Mouse (Mus musculus) spleen, postnatal 0 days (tissue): ENCODE measurements around the gene Odf3l1. TPM values are rescaled to one million over a fixed set of nuclear protein-coding genes. Genes with fewer than 3 reads are reported as not detected.

Experiments
- polyA plus RNA-seq: library from polyadenylated mRNA; unstranded; fragments of >200 nt; fragmentation: Nextera tagmentation; extraction: Ambion mirVana; gene quantifications from 2 replicates; pipeline ENCODE4 v1.2.1, GENCODE M21; 2015

Odf3l1 gene
- not detected in 2 replicates for polyA plus RNA-seq

DNA sequence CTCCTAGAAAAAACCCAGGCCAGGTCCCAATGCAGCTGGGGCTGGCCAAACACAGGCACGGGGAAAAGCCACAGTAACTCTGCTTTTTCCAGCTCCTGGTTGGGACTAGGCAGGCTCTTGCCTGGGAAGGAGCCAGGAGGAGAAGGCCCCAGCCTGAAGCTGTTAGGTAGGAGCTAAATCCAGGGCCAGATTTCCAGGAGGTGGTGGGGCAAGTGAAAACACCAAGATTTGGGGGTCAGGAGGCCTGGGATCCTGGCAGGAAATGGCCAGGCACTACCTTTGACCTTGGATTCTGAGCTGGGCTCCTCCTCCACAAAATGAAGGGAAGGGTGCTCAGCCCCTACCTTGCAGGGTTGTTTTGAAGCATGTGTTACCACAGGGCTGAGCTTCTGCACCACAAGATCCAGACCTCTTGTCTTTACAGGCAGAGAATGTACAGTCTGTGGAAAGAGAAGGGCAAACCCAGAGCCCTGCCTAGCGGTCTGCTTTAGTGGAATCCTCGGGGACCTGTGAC, at the start of gene Odf3l1:
TSS of gene Odf3l1 (minus strand) at position 464 of the 514 bp plus-strand sequence.

GRCm38 (mm10) chr9:56864832-56865231, 353 bp upstream of the Odf3l1 start, which contains the start of gene Cspg4:
Gene Cspg4 (plus strand): TSS chr9:56865033.

Other genes starting within 250 kb of the Odf3l1 start
- 0.94 and 1.5 TPM in 2 replicates for gene Lingo1, start 68.2 kb downstream of the Odf3l1 start, polyA plus RNA-seq
- 1.2 and 1.4 TPM in 2 replicates for gene Cspg4, start 354 bp upstream of the Odf3l1 start, polyA plus RNA-seq
- 2.1 and 3.4 TPM in 2 replicates for gene Snx33, start 63.7 kb upstream of the Odf3l1 start, polyA plus RNA-seq
- gene Imp3, start 72.8 kb upstream of the Odf3l1 start, polyA plus RNA-seq, result 90.7 and 95.5 TPM in 2 replicates
- 9.8 and 10.6 TPM in 2 replicates for gene Snupn, start 86.2 kb upstream of the Odf3l1 start, polyA plus RNA-seq
- gene Ptpn9, start 130.2 kb upstream of the Odf3l1 start, polyA plus RNA-seq, result 7.0 and 9.0 TPM in 2 replicates
- gene Sin3a, start 207.4 kb upstream of the Odf3l1 start, polyA plus RNA-seq, result 13.6 and 15.4 TPM in 2 replicates